Mouse (Mus musculus): ENCODE measurements around the gene Wnt9b. TPM values are rescaled to one million over a fixed set of nuclear protein-coding genes. Genes with fewer than 3 reads are reported as not detected.
"Not testable (repeated sequence)": the region's sequence is repeated elsewhere in the genome, so short reads cannot be mapped to it uniquely, and the experiment has no call there.

Gene Wnt9b
- 1 to 10 TPM; 1.0 to 1.2 TPM for total RNA-seq (2021)

DNA sequence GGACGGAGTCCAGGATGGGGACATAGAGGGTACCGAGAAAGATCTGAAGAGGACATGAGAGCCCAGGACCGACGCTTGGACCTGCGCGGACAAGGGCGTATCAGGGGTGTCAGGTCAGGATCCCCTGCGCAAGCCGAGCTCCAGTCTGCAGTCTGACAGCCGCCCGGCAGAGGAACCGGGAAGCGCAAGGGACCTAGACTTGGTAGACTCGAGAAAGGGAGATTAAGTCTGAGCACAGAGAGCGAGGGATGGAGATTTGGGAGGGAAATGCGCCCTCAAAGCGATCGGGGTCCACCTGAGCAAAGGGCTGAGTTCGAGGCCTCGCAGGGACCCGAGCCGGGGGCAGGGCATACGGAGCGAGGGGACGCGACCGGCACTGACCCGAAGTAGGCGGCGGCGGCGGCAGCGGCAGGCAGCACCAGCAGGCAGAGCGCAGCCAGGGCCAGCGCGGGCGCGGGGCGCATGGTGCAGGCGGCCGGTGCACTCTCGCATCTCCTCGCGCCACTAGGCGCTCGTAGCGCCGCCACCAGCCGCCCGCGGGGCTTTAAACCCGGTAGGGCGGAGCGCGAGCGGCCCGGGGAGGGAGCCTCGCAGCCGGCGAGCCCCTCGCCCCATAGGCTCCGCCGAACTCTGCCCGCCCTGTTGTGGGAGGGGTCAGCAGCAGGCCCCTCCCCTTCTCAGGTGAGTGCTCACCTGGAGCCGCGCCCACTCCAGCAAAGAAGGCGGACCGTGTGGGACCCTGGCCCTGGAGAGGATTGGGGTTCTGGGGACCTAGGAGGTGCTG is at the start of gene Wnt9b:
Wnt9b (minus strand) TSS at position 516 of the 784 bp plus-strand sequence.
- peak; percentile 16 for DNase-seq

DNA sequence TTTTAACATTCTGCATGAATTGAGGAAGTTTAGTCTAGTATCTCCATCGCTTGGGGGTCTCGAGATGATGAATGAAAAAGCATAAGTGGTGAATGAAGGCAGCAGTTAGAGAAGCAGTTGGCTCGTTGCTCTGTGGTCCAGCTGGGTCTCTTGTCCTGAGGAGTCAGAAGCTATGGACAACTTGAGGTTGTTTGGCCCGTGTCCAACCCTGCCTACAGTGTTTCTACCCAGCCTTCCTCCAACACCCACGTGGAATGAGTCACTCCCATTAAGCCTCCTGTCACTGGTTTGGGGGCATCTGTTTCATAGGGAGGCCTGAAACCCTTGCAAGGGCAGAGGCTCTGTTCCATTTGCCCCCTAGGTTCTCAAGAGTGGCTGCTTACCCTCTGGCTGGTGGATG is 40.3 kb upstream of the Wnt9b start:
- no peak for DNase-seq

DNA sequence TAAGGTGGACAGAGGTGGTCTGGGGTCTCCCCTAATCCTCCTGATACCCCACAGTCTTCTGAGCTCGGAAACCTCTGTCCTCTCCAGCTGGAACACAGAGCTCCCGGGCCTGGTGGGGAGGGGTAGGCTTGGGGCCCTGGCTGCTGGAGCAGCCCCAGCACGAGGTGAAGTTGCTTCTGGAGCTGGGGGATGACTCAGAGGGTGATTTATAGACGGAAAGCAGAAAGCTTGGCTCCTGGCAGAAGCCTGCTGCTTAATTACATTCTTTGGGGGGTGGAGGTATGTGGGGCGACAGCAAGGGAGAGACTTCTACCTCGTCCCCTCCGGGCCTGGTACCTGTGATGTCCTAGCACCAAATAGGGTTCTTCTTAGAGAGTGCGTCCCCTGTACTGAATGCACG is 30.5 kb upstream of the Wnt9b start:
- no peak for DNase-seq

DNA sequence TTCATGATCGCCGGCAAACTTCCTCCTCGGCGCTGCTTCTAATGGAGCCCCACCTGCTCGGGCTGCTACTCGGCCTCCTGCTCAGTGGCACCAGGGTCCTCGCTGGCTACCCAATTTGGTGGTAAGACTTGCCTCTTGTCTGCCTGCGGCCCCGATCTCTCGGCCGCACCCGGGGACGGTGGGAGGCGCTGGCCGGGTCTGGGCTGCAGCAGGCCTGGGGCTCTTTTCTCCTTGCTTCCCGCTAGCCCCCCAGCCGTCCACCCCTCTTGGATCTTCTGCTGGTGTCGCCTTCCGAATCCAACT is 24.6 kb upstream of the Wnt9b start:
- no peak for DNase-seq

DNA sequence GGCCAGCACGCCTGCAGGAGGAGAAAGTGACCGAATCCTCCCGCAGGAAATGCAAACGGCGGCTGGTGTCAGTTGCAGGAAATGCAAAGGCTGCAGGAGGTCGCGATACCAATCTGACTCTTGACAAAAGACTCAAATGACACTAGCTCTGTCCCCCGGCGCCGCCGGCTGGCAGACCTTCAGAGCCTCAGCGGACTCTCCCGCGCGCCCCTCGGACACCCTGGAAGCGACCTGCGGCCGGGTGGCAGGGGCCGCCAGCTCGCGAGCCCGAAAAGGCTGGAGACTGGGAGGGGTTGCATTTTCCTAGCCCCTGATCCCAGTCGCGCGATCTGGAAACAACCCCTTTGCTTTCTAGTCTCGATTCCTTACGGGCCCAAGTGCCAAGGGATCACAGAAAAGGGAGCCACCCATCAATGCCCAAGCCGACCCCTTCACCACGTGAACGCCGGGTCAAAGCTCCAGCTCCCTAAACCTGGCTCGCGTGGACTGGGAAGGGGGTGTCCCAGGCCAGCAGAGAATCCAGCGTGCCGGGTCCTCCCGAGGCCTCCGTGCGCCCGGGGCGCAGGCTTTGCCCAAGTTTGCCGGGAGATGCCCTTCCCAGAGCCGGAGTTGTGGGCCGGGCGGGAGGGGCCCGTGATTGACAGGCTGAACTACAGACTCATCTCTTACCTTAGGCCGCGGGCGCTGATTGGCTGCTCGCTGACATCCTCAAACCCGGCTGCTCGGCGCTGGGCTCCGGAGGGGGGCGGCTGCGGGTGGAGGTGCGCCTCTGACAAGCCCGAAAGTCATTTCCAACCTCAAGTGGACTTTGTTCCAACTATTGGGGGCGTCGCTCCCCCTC is 24.0 kb upstream of the Wnt9b start, which contains the start of gene Wnt3:
Wnt3 (plus strand) TSS at position 764 of the 841 bp plus-strand sequence.
- no peak for DNase-seq

DNA sequence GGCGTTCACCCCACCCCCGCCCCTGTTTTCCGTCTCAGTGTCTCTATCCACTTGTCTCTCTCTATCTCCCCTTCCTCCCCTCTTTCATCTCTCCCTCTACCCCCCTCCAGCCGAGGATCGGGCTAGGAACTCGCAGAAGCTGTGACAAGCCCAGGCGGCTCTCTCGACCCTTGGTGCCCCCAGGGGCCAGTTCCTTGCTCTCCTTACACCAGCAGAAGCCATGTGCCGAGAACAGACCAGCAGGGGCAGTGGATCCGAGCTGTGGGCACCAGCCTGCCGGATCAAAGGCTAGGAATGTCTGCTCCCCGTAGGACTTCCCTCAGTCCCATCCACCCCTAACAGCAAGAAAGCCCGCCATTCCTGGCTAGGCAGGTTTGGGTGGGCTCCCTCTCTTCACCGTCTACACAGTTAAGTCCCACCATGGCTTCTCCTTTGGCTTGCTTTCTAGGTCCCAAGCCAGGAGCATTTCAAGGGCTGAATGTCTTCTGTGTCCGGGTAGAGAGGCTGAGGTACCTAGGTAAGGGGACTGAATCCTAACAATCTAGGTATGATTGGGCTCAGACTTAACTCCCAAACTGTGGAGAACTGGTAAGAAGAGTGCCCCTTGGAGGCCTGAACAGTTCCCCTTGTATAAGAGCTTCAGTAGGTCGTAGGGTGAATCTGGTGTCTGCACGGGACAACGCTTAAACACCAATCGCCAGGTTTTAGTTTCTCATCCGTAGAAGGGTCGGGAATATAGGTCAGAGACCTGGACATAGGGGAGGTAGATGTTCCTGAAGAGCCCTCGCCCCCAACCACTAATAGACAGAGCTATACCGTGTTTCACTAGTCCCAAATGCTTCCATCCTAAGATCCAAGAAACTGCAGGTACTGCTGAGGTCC is 23.1 kb upstream of the Wnt9b start:
- no peak for DNase-seq

DNA sequence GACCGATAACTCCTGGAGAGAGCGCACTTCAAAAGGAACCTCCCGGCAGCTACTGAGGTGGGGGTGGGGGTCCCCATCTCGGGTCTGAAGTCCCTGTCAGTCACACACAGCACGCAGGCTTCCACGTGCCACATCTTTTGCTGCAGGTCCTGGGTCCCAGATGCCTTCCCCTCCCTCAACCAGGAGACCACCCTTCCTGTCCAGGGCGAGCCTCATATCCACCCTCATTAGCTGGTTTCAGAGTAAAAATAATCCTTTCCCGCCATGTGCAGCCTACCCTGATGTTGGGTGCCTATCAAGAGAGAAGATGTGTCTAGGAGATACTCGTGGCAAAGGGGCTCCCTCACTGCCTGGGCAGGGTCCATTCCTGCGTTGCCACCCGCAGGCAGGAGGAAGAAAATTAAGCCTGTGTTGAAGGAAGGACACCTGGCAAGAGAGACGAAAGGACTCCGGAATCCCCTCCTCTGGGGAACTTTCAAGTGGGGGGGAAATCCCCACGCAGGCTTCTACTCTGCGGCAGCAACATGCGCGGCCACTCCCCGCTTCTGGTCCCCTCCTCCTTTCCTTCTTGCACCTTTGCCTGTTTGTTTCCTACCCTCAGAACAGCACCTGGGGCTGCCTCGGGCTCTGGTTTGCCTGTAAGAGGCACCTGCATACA is 21.7 kb upstream of the Wnt9b start:
- no peak for DNase-seq

DNA sequence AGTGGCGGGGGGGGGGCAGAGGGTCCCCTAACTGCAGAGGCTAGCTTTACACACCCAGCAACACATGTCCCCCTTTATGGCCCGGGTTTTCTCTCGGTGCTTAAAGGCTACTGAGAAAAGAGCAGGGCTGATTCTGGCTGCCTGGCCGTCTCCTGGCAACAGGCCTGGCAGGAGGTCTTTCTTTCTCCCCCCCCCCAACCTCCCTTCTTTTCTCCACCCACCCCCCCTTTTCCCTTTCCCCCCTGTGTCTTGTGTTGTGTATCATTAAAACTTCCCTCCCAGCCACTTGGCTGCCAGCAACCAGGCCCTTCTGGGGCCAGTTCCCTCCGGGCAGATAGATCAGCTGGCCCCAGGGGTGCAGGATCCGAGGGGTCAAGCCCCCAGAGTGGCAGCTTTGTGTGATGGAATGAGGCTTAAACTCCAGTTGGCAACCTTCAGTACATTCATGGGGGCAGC is 16.0 kb upstream of the Wnt9b start:
- DNase-seq: no peak

DNA sequence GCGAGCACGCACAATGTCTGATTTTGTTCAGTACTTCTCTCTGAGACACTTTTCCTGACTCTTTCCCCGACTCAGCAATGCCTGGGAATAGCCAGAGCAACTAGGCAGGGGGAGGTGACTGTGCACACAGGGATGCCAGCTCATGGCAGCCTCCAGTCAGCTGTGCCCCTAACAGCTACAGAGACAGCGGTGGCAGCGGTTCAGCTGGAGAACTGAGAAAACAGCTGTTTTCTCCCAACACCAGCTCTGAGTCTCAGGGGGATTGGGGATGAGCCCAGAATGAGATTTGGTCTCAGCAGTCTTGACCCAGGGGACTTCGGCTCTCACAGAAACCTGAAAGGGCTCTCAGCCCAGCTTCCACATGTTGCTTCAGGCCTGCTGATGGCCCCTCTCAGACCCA is 15.0 kb upstream of the Wnt9b start:
- no peak for DNase-seq

DNA sequence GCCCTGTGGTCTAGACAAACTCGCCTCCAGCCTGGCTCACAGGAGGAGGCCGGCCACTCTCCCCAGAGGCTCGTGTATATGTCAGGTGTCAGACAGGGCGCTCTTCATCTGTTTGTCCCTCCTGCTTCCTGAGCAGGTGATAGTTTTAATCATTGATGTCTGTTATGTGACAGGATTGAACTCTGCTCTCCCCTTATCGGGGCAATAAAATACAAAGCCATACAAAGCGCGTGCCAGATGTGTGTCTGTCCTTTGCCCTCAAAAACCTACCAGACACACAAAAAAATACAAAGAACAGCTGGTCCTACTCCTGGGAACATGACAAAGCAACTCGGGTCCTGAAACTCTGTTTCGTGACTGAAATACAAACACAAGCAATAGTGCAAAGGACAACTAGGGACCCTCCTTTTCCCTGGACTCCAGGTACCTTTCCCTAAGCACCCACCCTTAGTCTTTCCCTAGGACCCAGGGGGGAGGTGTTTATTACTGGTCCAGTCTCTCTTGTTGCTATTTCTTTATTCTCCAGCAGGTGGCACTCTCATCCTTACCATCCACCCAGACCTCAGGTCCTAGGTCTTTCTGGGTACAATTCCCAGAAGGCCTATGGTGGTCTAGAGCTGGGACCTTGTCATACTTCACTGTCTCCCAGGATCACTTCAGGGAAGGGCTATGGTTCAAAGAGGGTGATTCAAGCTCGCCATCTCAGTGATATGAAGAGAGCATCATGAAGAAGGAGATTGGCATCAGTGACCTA is 14.0 kb upstream of the Wnt9b start:
- DNase-seq: peak; percentile 46

DNA sequence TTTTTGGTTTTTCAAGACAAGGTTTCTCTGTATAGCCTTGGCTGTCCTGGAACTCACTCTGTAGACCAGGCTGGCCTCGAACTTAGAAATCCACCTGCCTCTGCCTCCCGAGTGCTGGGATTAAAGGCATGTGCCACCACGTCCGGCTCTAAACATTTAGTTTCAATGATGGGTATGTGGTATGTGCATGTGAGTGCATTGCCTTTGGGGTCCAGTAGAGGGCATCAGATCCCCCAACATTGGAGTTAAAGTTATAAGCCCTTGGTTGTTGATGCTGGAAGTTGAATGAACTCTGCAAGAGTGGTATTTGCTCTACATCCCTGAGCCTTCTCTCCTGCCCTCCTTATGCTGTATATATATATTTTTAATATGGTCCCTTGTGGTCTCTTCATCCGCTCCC is 11.3 kb upstream of the Wnt9b start:
- DNase-seq: not testable (repeated sequence)

DNA sequence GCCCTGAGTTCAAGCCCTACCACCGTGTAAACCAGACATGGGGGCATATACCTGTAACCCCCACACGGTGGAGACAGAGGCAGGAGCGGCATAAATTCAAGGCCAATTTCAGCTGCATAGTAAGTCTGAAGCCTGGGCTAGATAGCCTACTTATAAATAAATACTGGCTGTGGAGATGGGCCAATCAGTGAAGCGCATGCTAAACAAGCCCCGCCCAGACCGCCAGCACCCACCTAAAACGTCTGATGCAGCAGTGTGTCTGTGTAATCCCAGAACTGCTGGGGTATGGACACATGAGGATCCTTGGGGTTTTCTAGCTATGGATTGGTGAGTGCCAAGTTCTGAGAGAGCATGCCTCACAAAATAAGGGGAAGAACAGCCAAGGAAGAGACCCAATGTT is 10.5 kb upstream of the Wnt9b start:
- DNase-seq: no peak

DNA sequence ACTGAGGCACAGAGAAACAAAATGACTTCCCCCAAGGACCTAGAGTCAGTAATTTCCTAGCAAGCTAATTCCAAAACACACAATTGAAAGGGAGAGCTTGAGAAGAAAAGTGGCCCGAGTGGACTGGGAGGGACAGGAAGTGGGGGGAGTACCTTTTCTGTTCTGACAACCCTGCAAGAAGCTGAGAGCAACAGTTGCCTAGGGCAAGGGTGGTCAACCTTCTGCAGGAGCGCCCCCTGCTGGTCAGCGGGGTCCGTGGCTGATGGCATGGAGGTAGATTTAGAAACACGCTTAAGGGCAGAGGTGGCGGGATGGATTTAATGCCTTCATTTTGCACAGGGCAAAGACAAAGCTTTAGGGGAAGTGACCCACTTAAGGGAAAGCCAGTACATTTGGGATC is 9.1 kb upstream of the Wnt9b start:
- peak; percentile 84 for DNase-seq

DNA sequence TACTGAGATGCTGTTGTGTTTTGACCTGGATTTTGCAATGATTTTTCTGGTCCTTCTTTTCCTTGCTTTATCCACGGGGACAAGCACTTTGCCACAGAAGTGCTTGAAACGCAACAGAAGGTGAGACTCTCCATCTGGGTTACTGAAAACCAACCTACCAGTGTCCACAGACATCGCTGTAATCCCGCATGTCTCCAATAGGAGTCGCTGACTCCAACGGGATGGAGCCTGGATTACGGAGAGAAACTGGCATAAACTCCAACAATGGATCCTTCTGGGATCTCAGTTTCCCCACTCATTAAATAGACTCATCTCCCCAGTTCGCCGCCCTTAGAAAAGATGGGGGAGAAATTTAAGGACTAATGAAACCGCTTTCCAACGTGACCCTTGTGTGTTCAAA is 8.4 kb upstream of the Wnt9b start:
- no peak for DNase-seq

DNA sequence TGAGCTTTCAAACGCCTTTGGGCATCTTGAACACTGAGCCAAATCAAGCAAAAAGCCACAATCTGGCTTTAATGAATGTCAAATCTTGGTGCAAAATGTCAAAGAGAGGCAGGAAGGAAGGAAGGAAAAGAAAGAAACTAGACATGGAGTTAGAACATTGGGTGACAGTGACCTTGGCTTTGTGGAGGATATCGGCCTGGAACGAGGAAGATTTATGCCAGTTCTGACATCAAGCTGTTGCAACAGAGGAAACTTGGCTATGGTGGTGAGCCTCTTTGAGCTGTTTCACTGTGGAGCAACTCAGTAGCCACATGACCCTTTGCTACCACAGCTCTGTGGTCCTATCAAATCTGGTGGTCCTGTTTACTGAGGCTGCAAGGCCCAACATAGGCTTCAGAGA is 991 bp upstream of the Wnt9b start:
- no peak for DNase-seq

DNA sequence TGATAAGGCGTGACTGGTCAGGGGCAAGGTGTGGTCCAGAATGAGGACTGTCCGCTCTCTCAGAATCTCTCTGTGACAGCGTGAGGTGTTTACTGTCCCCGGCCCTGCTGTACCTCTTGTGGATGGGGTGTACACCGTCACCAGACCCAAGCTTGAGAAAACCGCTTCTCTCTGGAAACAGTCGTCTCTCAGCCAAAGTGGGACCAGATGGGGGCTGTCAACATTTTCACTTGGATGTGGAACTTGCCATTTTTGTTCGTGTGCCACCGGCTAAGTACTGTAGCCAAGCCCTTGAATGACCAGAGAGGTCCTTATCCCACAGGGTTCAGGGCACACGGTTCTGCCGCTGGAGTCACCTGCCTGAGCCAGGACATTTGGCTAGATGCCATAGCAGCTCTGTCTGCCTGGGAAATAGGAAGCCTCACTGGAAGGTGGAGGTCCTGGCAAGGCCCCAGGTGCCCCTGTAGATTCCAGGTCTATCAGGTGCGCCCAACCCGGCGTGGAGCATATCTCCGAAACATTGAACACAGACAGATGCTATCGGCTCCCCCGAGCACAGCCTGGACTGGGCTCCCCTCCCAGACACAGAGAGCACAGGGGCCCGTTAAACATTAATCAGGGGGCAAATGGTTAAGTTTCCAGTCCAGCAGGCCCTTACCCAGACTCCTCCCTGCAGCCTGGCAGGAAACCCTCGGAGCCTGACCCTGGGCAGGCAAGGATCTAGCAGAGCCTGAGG is 14.4 kb downstream of the Wnt9b start:
- DNase-seq: no peak

DNA sequence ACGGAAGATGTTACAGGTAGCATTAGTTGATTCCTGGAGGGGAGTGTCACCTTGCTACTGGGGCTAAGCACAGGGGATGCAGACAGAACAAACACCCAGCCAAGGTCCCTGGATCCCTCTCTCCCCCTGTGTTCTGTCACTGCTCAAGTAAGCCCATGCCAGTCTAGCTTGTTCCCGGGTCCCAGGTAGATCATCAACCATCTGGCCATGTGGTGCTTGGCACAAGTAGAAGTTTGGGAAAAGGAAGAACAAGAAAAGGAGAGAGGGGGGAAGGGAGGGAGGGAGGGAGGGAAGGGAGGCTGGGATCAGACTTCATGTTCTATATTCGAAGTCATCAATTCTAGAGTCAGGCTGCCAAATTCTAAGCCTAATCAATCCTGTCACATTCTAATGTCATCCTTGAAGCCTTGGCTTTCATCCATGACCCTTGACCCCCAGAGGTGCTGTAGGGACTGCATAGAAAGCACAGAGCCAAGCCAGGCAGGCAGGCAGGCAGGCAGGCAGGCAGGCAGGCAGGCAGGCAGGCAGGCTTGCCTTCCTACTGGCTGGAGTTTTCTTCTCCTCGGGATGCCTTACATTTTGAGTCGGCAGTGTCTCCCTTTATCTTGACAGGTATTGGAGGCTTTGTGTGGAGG is 15.1 kb downstream of the Wnt9b start:
- DNase-seq: no peak

DNA sequence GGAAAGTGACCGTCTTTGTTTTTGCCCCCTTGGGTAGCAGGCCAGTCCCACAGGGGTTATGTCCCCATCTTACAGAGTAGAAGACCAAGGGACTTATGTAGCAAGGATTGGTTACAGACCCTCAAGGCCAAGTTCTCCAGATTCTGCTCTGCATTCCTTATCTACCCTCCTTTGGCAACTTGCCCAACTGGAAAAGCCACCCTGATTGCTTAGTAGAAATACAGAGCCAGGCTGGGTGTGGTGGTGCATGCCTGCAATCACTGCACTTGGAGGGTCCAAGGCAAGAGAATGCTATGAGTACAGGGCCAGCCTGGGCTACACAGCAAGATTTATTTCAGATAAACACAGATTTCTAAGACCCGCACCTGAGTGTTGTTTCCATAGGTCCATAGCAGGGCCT is 15.7 kb downstream of the Wnt9b start:
- DNase-seq: no peak

DNA sequence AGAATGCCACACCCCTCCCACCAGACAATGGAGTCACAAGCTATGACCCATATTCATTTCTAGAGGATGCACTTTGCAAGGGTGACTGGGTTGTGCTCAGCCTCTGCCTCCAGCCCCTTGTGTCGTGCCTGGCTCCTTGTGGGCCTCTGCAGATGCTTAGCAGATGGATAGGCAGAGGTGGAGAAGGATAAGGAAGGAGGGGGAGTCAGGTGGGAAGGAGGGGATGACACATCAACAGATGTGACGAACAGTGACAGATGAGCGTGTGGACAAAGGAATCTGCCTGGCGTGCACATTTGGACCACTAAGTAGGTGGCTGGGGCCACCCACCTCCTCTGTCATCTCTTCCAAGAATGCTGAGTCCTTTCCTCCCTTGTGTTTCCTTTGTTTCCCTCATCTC is 16.6 kb downstream of the Wnt9b start:
- DNase-seq: no peak

DNA sequence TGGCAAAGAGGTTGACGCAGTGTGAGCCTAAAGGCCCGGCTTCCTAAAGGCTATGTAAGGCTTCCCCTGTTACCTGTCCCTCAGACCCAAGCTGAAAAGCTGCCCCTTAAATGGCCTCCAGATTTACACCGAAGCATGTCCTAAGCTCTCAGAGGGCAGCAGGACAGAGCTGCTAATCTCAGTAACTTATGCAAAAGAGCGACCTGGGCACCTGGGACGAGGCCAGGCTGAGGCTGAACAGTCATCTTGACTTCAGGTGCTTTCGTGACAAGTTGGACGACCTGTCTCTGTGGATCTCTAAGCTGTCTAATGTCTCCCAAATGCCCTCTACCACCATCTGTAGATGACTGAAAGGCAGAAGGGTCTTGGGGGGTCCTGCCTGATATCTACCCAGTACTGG is 17.3 kb downstream of the Wnt9b start:
- DNase-seq: no peak
